Mouse (Mus musculus) neural tube, embryonic 15.5 days (tissue): ENCODE measurements around the gene Psen2. TPM values are rescaled to one million over a fixed set of nuclear protein-coding genes. Genes with fewer than 3 reads are reported as not detected.

ENCODE experiments used
- ATAC-seq: fragments of 200-750 bp; cut with Nextera tagmentation; 2 replicates; pipeline ENCODE4 v1.8.0; 2017; ENCODE audit warnings: mild to moderate bottlenecking, moderate TSS enrichment, moderate library complexity; ENCODE audit not compliant: low FRiP score
- H3K27ac ChIP-seq: fragments of 300-500 bp; sonication (generic); replicated peaks from 2 replicates; pipeline ENCODE4 v1.5.1; 2015; ENCODE audit warnings: mild to moderate bottlenecking, inconsistent platforms
- H3K27me3 ChIP-seq: fragments of 300-500 bp; sonication (generic); replicated peaks from 2 replicates; pipeline ENCODE4 v1.6.1; 2015; ENCODE audit warnings: inconsistent platforms
- H3K36me3 ChIP-seq: fragments of 300-500 bp; sonication (generic); 2 replicates; pipeline ENCODE4 v1.6.1; 2015; ENCODE audit warnings: inconsistent platforms
- H3K4me1 ChIP-seq: fragments of 300-500 bp; sonication (generic); 2 replicates; pipeline ENCODE4 v1.6.1; 2015; ENCODE audit warnings: inconsistent platforms
- H3K4me2 ChIP-seq: fragments of 300-500 bp; sonication (generic); 2 replicates; pipeline ENCODE4 v1.6.1; 2015; ENCODE audit warnings: inconsistent platforms, mild to moderate bottlenecking, moderate library complexity
- H3K4me3 ChIP-seq: fragments of 300-500 bp; sonication (generic); replicated peaks from 2 replicates; pipeline ENCODE4 v1.5.1; 2015; ENCODE audit warnings: mild to moderate bottlenecking, inconsistent platforms
- H3K9ac ChIP-seq: fragments of 300-500 bp; sonication (generic); replicated peaks from 2 replicates; pipeline ENCODE4 v1.6.1; 2015; ENCODE audit warnings: mild to moderate bottlenecking, inconsistent platforms
- H3K9me3 ChIP-seq: fragments of 300-500 bp; sonication (generic); replicated peaks from 2 replicates; pipeline ENCODE4 v1.6.1; 2016; ENCODE audit warnings: inconsistent platforms
- whole genome bisulfite sequencing: fragments of 180-500 bp; shearing (Covaris S2); methylation state at CpG from one replicate; pipeline ENCODE4 v1.1.7; 2015; ENCODE audit warnings: mixed read lengths; 5-methylcytosine and 5-hydroxymethylcytosine counted together
- polyA plus RNA-seq: library from polyadenylated mRNA; unstranded; fragments of >200 nt; fragmentation: Nextera tagmentation; extraction: Ambion mirVana; gene quantifications from 2 replicates; pipeline ENCODE4 v1.2.1, GENCODE M21; 2015

Gene Psen2
- 16.8 and 19.8 TPM in 2 replicates for polyA plus RNA-seq

DNA sequence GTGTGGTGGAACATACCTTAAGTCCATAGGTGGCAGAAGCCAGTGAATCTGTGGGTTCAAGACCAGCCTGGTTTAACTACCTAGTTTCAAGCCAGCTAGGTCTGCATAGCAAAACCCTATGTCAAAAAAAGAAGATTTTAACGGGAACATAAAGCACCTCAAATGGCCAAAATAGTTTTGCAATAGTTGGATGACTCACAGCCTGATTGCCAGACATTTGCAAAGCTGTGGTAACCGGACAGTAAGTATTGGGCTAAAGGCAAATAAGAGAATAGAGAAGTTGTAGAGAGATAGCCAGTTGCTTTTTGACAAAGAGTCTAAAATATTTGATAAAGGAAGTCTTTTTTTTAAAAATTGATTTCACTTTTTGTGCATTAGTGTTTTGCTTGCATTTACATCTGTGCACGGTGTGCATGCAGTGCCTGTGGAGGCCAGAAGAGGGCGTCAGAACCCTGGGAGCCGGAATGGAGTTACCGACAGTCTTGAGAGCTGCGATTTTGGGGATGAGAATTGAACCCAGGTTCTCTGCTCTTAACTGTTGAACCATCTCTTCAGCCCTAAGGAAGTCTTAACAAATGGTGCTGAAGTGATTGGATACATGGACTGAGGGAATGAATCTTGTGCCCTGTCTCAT, at the start of gene Psen2:
TSS of gene Psen2 (minus strand) at position 75 of the 634 bp plus-strand sequence.
- no peak for ATAC-seq
- H3K4me2 ChIP-seq: no peak within 1 kb of the TSS
- no peak within 1 kb of the TSS for H3K27ac ChIP-seq
- H3K9me3 ChIP-seq: no peaks in the 10 kb centered on the region
- no peak within 1 kb of the TSS for H3K9ac ChIP-seq
- H3K36me3 ChIP-seq: no peaks in the 10 kb centered on the region
- H3K4me1 ChIP-seq: no peaks in the 10 kb centered on the region
- H3K27me3 ChIP-seq: peaks cover 6% of the 10 kb centered on the region; the same call in 1 of the 2 replicates
- no peak within 1 kb of the TSS for H3K4me3 ChIP-seq
- 26% methylated on average over 7 of the region's 7 CpGs for WGBS

DNA sequence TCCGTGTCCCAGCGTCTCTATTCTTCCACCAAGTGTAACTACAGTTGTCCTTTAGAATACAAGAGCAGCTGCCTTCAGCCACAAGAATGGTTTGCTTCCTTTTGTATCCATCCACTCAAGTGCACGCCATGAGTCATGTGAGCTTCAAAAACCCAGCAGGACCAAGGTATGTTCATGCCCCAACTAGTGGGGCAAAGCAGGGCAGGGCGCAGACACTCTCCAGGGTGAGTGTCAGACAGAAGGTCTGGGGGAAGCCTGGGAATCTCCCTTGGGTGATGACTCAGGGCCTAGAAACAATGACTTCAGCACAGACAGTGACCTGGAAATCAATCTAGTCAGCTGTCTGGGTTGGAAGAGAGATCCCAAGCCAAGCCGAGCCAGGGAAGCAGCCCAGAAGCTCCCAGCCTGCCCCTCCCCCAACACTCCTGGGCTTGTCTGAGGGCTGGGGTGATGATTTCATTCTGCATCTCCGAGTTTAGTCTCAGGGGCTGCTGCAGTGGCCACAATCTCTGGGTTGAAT, 49.6 kb upstream of the Psen2 start:
- no peak overlapping the region for H3K9ac ChIP-seq
- H3K4me1 ChIP-seq: peaks cover 29% of the 10 kb centered on the region
- H3K9me3 ChIP-seq: no peaks in the 10 kb centered on the region
- H3K27me3 ChIP-seq: no peaks in the 10 kb centered on the region
- ATAC-seq: peak; percentile 74
- H3K27ac ChIP-seq: peak overlapping the region; percentile 65
- H3K4me2 ChIP-seq: peak overlapping the region; percentile 56
- no peaks in the 10 kb centered on the region for H3K36me3 ChIP-seq
- H3K4me3 ChIP-seq: no peak overlapping the region
- WGBS: 10% methylated on average over 6 of the region's 6 CpGs

DNA sequence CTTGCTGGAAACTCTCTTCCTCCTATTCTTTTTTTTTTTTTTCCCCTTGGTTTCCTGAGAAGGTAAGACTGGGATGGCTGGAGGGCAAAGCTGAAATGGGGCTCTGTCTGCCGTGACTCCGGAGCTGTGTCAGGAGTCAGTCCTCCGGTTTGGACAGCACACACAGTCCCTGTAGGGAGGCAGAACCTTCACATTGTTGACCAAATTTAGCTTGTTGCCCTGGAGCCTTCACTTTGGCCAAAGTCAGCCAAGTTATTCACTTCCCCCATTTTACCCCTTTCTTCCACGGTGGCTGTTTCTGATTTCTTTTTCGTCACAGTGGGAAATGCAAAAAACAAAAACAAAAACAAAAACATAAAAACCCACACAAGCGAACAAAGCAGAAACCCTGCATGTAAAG, 49.0 kb upstream of the Psen2 start:
- Histone ChIP-seq H3K4me3 (no peak overlapping the region), H3K4me1 (peaks cover 32% of the 10 kb centered on the region), H3K4me2 (peak overlapping the region; percentile 56; the same call in 1 of the 2 replicates), H3K27me3 (no peaks in the 10 kb centered on the region), H3K36me3 (no peaks in the 10 kb centered on the region), H3K9me3 (no peaks in the 10 kb centered on the region), H3K27ac (peak overlapping the region; percentile 65), H3K9ac (no peak overlapping the region)
- WGBS: 21% methylated on average over 6 of the region's 6 CpGs
- no peak for ATAC-seq

DNA sequence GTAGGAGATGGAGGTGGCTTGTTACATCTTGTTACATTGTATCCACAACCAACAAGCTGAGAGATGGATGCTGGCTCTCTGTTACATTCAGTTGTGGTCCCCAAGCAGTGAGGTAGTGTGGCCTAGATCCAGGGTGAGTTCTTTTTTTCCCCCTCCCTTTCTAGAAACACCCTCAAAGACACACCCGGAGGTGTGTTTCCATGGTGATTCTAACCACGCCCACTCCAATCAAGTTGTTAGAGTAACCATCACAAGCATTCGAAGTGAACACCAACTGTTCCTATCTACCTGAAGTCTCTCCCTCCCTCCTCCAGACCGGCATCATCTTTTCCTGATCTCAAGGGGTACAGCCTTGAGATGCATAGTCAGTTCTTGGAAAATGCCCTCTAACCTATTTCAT, 45.7 kb upstream of the Psen2 start:
- Histone ChIP-seq H3K9ac (no peak overlapping the region), H3K4me3 (no peak overlapping the region), H3K4me1 (peaks cover 22% of the 10 kb centered on the region), H3K36me3 (no peaks in the 10 kb centered on the region), H3K4me2 (no peak overlapping the region), H3K27me3 (no peaks in the 10 kb centered on the region), H3K27ac (no peak overlapping the region), H3K9me3 (no peaks in the 10 kb centered on the region)
- ATAC-seq: no peak
- WGBS: 58% methylated on average over 4 of the region's 4 CpGs

DNA sequence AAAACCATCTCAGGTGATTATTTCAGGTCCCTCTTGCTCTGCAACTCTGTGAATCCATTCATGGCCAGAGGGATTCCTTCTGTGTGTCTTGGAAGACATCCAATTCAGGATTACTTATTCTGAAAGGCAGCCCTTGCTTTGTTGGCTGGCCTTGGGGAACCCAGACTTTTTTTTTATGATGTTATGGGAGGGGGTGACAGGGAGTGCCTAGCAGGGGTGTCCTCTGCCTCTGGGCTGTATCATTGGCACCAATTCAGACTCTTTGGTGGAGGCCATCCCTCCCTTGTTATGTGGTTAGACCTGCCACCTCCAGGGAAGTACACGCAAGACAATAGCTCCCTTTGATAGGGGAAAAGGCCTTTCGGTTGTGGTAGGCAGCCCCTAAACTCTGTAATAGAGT, 44.4 kb upstream of the Psen2 start:
- H3K4me3 ChIP-seq: no peak overlapping the region
- no peak for ATAC-seq
- H3K4me1 ChIP-seq: peaks cover 10% of the 10 kb centered on the region
- H3K27ac ChIP-seq: no peak overlapping the region
- H3K27me3 ChIP-seq: no peaks in the 10 kb centered on the region
- no peaks in the 10 kb centered on the region for H3K9me3 ChIP-seq
- 39% methylated on average over 2 of the region's 2 CpGs for WGBS
- H3K4me2 ChIP-seq: no peak overlapping the region
- H3K9ac ChIP-seq: no peak overlapping the region
- H3K36me3 ChIP-seq: no peaks in the 10 kb centered on the region

DNA sequence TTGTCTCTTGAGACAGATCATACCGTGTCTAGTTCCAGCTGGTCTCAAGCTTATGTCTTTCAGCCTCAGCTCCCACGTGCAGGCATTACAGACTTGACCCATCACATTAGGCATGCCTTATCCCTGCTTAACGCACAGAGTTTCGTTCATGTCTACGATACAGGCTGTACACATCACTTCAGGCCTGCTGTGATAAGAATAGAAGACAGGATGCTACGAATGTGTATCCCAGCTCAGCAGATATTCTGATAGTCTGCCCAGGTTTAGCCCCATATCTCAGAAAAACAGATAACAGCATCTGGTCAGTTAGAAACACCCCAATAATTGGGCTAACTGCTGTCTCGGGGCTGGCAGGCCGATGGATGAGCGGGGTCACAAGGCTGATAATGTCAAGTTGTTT, 43.7 kb upstream of the Psen2 start:
- Histone ChIP-seq H3K4me2 (no peak overlapping the region), H3K27me3 (no peaks in the 10 kb centered on the region), H3K4me1 (0 out of 2 replicates have a peak, but pooled peaks cover 4% of the 10 kb centered on the region), H3K27ac (no peak overlapping the region), H3K9me3 (no peaks in the 10 kb centered on the region), H3K9ac (no peak overlapping the region), H3K36me3 (no peaks in the 10 kb centered on the region), H3K4me3 (no peak overlapping the region)
- WGBS: 86% methylated on average over 9 of the region's 9 CpGs
- ATAC-seq: no peak

DNA sequence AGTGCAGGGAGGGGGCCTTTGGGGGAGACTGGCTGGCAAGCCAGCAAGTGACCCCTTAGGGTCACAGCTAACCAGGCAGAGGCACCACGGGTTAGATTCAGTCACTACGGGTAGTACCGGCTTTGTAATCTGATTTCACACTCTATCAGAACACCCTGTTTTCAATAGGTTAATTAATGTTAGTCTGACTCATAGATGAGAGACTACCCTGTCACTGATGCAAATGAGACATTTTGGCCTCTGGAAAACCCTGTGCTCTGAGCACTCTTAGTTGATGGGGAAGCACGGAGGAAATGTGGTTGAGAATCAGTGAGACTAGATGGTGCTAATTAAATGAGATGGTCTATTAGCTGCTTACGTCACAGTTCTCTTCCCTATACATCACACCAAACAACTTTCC, 40.4 kb upstream of the Psen2 start:
- ATAC-seq: no peak
- 27% methylated on average over 5 of the region's 5 CpGs for WGBS

DNA sequence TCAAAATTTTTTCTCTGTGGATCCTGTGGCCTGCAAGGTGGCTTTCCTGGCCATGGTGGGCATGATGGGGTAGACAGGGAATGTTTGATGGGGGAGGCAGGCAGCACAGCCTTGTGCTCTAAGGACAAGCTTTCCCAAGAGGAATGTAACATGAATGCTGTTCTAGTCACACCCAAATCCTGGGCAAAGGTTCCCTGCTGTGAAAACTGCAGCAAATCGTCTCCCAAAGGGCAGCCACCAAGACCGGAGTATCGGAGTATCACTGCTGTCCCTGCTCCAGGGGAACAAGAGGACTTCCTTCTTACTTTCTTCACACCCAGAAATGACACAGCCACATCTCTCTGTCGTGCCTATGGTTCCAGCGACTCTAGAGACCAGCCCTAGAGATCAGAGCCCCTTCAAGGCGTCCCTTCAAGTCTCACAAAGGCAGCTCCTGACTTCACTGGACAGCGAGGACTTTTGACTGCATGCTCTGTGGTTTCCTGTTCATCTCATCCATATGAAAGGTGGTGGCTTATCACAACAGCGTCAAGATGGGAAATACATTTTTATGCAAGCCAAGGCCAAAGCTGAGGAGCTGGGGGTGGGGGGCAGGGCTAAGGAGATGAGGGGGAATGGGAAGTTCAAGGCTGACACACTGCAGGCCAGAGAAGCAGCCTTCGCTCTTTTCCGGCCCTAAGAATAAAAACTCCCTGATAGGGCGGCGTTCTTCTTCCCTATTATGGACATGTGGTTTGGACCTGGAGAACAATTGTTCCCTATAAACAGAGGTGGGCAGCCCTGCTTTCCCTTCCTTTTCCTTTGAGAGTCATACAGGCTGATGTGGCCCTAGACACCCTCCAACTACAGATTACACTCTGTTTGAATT, 39.2 kb upstream of the Psen2 start:
- Histone ChIP-seq H3K9ac (no peak overlapping the region), H3K4me3 (no peak overlapping the region), H3K27me3 (no peaks in the 10 kb centered on the region), H3K4me1 (no peaks in the 10 kb centered on the region), H3K27ac (no peak overlapping the region), H3K9me3 (no peaks in the 10 kb centered on the region), H3K4me2 (no peak overlapping the region), H3K36me3 (no peaks in the 10 kb centered on the region)
- 61% methylated on average over 12 of the region's 12 CpGs for WGBS
- ATAC-seq: no peak

More for the DNA sequence above, 40.4 kb upstream of the Psen2 start:
- no peak overlapping the region for H3K27ac ChIP-seq
- H3K27me3 ChIP-seq: no peaks in the 10 kb centered on the region
- no peaks in the 10 kb centered on the region for H3K36me3 ChIP-seq
- no peaks in the 10 kb centered on the region for H3K9me3 ChIP-seq
- H3K4me2 ChIP-seq: no peak overlapping the region
- no peak overlapping the region for H3K4me3 ChIP-seq
- no peak overlapping the region for H3K9ac ChIP-seq
- 0 out of 2 replicates have a peak, but pooled peaks cover 4% of the 10 kb centered on the region for H3K4me1 ChIP-seq

DNA sequence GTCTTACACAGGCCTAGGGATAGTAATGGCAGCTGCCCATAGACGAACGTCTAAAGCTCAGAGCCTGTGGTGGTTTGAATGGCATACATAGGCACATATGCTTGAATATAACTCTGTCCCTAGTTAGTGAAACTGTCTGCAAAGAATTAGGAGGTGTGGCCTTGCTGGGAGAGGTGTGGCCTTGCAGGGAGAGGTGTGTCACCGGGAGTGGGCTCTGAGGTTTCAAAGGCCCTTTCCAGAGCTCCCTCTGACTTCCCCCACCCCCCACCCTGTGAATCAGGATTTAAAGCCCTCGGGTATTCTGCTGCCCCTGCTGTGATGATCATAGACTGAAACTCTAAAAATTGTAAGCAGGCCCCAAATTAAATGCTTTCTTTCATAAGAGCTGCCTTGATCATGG, 37.8 kb upstream of the Psen2 start:
- no peak for ATAC-seq
- Histone ChIP-seq H3K4me3 (no peak overlapping the region), H3K4me2 (no peak overlapping the region), H3K4me1 (no peaks in the 10 kb centered on the region), H3K9me3 (no peaks in the 10 kb centered on the region), H3K27ac (no peak overlapping the region), H3K9ac (no peak overlapping the region), H3K27me3 (no peaks in the 10 kb centered on the region), H3K36me3 (no peaks in the 10 kb centered on the region)
- WGBS: 56% methylated on average over 4 of the region's 4 CpGs

DNA sequence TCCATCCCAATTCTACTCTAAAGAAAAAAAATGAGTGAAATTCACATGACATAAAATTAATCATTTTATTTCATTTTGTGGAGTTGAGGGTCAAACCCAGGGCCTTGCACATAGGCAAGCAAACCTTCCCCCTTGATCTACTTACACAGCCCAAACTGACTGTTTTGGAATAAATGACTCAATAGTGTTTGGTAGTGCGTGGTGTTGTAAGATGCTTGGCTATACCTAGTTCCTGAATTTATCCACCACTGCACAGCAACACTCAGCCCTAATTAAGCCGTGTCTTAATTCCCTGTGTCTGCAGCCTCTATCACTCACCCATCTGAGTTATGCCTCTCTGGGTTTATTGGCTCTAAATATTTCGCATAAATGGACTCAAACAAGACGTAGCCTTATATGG, 37.1 kb upstream of the Psen2 start:
- Histone ChIP-seq H3K9me3 (no peaks in the 10 kb centered on the region), H3K4me2 (no peak overlapping the region), H3K36me3 (no peaks in the 10 kb centered on the region), H3K4me3 (no peak overlapping the region), H3K27me3 (no peaks in the 10 kb centered on the region), H3K4me1 (no peaks in the 10 kb centered on the region), H3K27ac (no peak overlapping the region), H3K9ac (no peak overlapping the region)
- ATAC-seq: no peak
- WGBS: 84% methylated on average over 4 of the region's 4 CpGs

DNA sequence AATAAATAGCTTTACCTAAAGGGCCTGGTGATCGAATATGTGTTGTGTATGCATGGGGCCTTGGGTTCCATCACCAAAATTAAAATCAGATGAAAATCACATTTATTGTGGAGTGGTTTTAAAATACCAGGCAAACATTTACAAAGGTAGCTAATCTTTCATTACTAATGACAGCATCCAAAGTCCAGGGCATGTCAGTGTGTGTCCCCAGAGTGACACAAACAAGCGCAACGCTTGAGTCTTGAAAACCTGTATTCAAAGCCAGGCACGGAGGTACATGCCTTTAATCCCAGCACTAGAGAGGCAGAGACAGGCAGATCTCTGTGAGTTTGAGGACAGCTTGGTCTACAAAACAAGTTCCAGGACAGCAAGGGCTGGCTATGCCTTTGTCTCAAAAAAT, 36.5 kb upstream of the Psen2 start:
- 87% methylated on average over 4 of the region's 4 CpGs for WGBS
- no peak overlapping the region for H3K4me2 ChIP-seq
- no peak overlapping the region for H3K4me3 ChIP-seq
- H3K9ac ChIP-seq: no peak overlapping the region
- H3K27ac ChIP-seq: no peak overlapping the region
- no peaks in the 10 kb centered on the region for H3K27me3 ChIP-seq
- H3K4me1 ChIP-seq: no peaks in the 10 kb centered on the region
- H3K36me3 ChIP-seq: no peaks in the 10 kb centered on the region
- ATAC-seq: no peak
- H3K9me3 ChIP-seq: no peaks in the 10 kb centered on the region

DNA sequence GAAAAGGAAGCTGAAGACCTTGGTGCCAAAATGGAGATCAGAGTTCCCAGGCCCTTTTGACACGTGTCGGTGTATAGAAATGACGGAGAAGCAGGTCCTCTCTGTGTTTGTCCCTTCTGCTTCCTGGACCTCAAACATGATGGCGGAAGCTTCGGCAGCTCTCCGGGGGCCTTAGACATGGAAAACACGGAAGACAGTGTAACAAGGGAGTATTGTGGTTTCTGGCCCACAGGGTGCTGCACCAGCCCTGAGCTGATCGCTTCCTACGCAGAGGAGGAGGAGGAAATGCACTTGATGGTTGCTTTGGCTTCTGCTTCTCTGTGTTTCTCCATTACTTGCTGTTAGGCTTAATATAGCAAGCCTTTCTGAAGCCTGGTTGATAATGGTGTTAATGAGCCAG, 32.9 kb upstream of the Psen2 start:
- no peak for ATAC-seq
- 88% methylated on average over 9 of the region's 9 CpGs for WGBS
- no peak overlapping the region for H3K4me2 ChIP-seq

More for the DNA sequence above, 32.9 kb upstream of the Psen2 start:
- Histone ChIP-seq H3K27ac (no peak overlapping the region), H3K4me1 (no peaks in the 10 kb centered on the region), H3K9me3 (no peaks in the 10 kb centered on the region), H3K36me3 (no peaks in the 10 kb centered on the region), H3K4me3 (no peak overlapping the region), H3K9ac (no peak overlapping the region), H3K27me3 (no peaks in the 10 kb centered on the region)
